Mouse (Mus musculus): Measurements from ENCODE around the gene Gstt3.
"Not testable (repeated sequence)": the region's sequence is repeated elsewhere in the genome, so short reads cannot be mapped to it uniquely, and the experiment has no call there.

Gstt3 gene

GRCm38 (mm10) chr10:75785442-75785841 is 4.2 kb upstream of the Gstt3 start:
- CTCF ChIA-PET, result no interaction called here

DNA sequence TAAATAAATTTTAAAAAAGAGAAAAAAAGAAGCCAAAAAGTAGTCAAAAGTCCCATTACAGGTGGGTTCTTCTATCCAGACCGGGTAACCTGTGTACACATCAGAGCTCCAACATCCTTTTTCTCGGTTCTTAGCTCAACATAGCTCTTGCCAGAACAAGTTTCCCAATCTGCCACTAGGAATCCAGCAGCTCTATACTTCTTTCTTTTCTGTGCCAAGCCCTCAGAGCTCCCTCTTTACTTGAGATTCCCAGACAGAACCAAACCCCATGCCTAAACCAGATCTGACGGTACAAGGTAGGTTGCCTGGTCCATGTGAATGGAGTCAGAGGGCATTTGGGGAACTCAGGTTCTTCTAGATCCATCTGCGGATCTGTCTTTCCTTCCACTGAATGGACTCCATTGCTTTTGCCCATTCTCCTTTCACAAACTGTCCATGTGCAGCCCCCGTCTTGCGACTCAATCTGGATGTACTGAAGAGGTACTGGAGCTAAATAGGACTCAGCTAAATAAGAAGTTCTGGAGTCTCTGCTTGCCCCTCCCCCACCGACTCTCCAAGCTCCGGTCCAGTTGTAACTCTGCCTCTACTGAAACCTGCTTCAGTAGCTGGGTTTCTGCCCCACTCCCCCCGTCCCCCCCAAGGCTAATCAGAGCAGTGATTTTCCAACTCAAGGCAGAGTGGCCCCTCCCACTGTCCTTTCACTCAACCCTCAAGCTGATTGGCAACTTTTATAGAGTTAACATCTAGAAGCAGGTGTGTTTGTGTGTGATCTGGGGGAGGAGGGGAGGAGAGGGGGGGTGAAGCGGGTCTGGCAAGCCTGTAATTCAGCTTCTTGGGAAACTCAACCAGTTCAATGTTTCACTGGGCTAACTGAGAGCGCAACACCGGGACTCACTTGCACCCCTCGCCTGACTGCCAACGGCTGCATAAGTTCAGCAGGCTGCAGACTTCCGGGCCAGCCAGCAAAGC is 1.7 kb downstream of the Gstt3 start:
- CTCF ChIA-PET, result no interaction called here

DNA sequence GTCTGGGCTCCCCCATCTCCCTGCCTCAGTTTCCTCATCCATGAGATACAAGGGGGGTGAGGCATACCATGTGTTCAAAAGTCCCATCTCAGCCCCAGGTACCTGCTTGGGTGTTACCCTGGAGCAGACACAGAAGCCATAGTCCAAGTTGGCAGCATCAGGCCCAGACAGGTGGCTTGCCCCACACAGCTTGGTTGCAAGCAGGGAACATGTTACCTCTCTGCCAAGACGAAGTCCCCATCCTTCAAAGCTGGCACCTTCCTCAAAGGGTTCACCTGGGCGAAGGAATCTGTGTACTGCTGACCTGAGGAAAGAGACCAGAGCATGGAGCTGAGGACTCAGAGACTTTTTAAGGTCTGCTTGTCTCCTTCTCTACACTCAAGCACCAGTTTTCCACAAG is 3.3 kb downstream of the Gstt3 start:
- CTCF ChIA-PET, result interaction anchor here (0.7 kb wide), 1 partner anchor 495 kb away, joined by 5 read pairs; no protein-coding TSS in a partner anchor

DNA sequence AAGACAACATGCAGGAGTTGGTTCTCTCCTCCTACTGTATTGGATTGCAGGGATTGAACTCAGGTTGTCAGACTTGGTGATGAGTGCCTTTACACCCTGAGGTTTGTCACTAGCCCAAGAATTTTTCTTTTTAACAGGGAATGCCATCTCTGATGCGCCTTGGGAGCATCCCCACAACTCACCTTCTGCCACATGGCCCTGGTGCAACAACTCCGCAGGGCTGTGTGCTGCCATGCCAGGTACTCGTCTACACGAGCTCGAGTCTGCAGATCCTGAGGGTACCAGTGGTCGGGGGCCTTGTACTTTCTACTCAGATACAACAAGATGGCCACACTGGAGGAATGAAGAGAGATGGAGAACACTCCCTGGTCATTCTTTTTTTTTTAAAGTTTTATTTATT is 4.7 kb downstream of the Gstt3 start:
- CTCF ChIA-PET, result interaction anchor here (0.5 kb wide), 1 partner anchor 75 kb away, joined by 6 read pairs; no protein-coding TSS in a partner anchor

DNA sequence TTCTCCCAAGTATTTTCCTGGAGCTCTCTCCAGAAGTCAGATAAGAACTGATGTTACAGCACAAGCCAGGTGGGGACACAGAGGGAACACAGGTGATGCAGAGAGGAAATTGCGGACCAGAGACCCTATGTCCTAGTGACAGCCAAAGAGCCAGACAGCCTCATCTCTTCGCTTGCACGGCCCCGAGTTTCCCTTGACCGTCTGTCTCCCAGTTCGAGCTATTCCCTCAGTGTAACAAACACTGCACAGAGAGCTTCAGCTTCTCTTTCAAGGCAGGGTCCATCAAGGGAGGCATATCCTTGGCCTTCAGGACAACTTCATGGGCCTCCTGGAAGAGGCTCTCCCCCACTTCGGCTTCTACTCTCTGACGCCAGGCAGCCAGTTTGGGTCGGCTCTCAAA is 6.6 kb downstream of the Gstt3 start:
- CTCF ChIA-PET, result no interaction called here

DNA sequence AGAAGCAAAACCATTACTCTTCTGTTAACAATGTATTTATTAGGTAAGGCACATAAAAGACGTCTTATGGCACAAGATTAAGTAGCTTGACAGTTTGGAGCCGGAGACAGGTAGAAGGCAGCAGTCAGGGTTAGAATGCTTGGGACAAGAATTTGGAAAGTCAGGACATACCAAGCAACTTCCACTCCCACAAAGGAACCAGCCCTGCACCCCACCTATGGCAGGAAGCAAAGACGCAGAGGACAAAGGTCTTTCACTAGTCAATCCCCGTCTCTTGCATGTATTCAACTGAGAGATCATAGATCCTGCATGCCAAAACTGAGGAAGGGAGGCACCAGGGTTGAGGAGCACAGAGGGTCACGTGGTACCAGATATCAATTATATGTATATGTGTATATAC is 7.1 kb downstream of the Gstt3 start:
- CTCF ChIA-PET, result interaction anchor here (0.6 kb wide), 1 partner anchor 68 kb away, joined by 3 read pairs; no protein-coding TSS in a partner anchor

GRCm38 (mm10) chr10:75772795-75773664 is 8.2 kb downstream of the Gstt3 start, which contains the start of gene Ddt:
Gene Ddt (minus strand): TSS chr10:75773414.
- CTCF ChIA-PET, result interaction anchor here (0.6 kb wide), 2 partner anchors 57 to 179 kb away, joined by 3 to 5 read pairs; no protein-coding TSS in a partner anchor

- CTCF ChIA-PET, result not testable (repeated sequence)
Observed at GRCm38 (mm10) chr10:75767756-75768155, 13.5 kb downstream of the Gstt3 start.

DNA sequence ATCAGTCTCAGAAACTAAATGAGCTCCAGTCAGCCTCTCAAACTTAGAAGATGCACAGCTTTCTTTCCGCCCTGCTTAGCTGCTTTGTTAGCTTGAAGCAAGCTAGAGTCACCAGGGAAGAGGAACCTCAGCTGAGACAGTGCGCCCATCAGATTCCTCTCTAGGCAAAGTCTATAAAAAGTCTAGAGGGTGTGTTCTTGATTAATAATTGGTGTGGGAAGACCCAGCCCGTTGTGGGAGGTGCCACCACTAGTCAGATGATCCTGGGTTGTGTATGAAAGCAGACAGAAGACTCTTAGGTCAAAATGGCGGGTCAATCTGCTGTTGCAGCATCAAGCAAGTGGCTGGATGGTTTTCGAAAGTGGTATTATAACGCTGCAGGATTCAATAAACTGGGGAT is 14.4 kb downstream of the Gstt3 start:
- CTCF ChIA-PET, result interaction anchor here (0.6 kb wide), 1 partner anchor 63 kb away, joined by 6 read pairs; no protein-coding TSS in a partner anchor

DNA sequence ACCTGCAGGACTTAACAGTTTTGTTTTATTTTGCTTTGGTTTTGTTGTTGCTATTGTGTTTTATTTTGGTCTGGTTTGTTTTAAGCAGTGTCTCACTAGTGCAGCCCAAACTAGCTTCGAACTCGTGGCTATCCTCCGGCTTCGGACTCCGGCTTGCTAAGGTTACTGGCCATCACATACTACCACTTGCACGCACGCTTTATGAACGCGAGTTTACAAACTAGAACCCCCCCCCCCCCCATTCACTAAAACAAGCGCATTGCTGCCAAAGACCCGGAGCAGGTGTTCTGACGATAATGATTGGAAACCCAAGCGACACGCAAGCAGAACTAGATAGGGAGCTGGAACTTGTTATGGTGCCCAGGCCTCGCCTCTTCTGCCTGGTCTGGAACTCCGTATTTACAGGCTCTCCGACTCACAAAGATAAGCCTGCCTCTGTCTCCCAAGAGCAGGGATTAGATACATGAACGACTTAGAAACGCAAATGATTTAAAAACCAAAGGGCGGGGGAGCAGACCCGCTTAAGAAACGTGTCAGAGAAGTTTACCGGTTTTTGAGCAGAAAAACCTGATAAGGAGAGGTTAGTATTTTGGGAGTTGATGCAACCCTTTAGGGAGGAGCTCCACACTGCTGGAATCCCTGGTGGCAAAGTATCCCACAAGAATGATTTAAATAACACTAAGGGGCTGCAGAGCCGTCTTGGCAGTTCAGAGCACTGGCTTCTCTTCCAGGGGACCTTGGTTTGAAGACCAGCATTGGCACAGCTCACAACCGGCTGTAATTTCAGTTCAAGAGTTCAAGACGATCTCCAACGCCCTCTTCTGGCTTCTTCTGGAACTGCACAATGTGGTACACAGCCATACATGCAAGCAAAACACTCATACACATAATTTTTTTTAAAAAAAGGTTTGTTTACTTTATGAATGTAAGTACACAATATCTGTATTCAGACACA is 16.4 kb downstream of the Gstt3 start:
- CTCF ChIA-PET, result interaction anchor here (0.6 to 0.7 kb wide), 6 partner anchors 18 to 332 kb away, joined by 3 to 9 read pairs (median 5); partner anchors contain the start of gene Chchd10

DNA sequence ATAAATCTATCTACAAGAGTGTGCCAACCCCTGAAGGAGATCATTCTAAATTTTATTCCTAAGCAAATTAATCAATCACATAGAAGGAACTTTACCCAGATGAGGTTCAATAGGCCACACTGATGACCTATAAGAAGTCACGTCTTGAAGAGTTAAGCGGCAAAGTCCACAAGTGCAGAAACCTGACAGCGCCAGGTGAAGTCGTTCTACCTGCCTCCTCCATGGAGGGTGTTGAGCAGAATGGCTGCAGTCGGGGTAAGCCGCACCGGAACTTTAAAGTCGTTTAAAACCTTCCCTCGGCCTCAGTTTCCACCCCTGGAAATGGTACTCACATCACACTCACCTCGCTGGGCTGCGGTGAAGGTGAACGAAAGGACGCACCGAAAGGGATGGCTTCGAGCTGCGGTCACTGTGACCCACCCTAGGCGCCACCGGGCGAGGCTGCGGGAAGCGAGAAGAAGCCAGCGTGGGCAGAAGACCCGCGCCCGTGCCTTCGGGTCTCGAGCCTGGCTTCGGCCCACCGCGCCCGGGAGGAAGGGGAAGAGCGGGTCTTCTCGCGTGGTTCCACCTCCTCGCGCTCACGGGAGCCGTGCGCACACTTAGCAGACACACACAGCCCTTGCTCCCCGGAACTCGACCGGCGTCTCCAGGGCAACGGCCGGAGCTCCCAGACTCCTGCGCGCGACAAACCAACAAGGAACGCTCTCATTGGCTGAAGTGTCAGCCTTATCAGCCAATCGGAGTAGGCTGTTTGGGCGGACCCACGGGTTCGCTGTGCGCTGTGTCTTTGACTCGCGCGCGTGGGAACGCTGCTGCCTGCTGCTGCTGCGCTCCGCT is 17.3 kb downstream of the Gstt3 start, which contains the start of gene Cabin1:
Cabin1 (minus strand) TSS at position 660 of the 837 bp plus-strand sequence.
- CTCF ChIA-PET, result interaction anchor here (0.6 to 0.7 kb wide), 3 partner anchors 131 to 331 kb away, joined by 5 read pairs; partner anchors contain the start of gene Chchd10

DNA sequence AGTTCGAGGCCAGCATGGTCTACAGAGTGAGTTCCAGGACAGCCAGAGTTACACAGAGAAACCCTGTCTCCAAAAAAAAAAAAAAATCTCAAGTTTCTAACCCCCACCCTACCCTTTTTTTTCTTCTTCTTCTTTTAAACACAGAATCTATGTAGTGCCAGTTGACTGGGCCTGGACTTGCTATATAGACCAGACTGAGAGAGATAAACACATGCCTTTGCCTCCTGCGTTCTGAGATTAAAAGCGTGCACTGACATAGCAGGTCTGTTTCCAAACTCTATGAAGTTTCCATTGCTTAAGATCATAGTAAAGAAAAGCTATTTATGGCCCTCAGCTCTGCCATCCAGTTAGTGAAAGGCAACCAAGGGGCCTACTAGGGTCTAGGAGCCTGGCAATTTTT is 18.8 kb downstream of the Gstt3 start:
- CTCF ChIA-PET, result interaction anchor here (0.5 to 0.7 kb wide), 2 partner anchors 15 to 176 kb away, joined by 4 to 8 read pairs; no protein-coding TSS in a partner anchor

DNA sequence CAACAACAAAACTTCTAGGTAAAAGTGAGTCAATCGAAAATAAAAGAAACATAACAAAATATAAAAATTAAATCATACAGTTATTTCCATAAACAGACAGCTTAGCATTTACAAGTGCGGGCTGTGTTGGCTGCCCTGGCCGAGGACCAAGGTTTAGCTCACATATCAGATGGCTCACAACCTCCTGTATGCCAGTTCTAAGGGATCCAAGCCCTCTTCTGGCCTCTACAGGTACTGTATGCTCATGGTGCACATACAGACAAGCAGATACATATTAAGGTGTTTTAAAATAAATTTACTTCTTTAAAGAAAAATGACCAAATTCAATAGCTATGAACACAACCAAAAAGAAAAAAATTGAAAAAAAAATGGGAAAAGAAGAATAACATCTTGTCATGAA is 20.9 kb downstream of the Gstt3 start:
- CTCF ChIA-PET, result interaction anchor here (0.5 to 0.6 kb wide), 2 partner anchors 22 to 191 kb away, joined by 3 to 11 read pairs; no protein-coding TSS in a partner anchor

GRCm38 (mm10) chr10:75756719-75757118 is 24.5 kb downstream of the Gstt3 start:
- CTCF ChIA-PET, result no interaction called here

DNA sequence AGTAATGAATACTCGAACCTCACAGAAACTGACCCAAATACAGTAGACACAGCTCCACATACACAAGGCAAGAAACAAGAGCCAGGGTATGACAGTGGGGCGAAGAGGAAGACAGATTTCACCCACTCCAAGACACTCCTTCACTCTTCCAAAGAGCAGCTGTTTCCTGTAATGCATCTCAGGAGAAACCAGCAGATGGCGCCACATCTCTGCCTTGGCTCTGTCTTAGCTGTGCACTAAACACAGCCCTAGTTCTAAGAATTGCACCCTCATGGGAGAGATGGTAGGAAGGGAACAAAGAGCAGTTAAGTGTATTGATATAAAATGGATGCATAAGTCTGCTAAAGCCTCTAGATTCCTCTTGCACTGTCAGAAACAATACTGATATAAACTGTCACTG is 37.2 kb downstream of the Gstt3 start:
- CTCF ChIA-PET, result interaction anchor here (0.5 to 1.1 kb wide), 7 partner anchors 22 to 207 kb away, joined by 3 to 5 read pairs (median 3); no protein-coding TSS in a partner anchor

- CTCF ChIA-PET, result interaction anchor here (0.6 to 1.1 kb wide), 6 partner anchors 85 to 208 kb away, joined by 3 to 4 read pairs (median 3); no protein-coding TSS in a partner anchor
Observed at GRCm38 (mm10) chr10:75743369-75743768, 37.8 kb downstream of the Gstt3 start.

GRCm38 (mm10) chr10:75740866-75741265 is 40.3 kb downstream of the Gstt3 start:
- CTCF ChIA-PET, result interaction anchor here (0.6 kb wide), 1 partner anchor 113 kb away, joined by 5 read pairs; no protein-coding TSS in a partner anchor

DNA sequence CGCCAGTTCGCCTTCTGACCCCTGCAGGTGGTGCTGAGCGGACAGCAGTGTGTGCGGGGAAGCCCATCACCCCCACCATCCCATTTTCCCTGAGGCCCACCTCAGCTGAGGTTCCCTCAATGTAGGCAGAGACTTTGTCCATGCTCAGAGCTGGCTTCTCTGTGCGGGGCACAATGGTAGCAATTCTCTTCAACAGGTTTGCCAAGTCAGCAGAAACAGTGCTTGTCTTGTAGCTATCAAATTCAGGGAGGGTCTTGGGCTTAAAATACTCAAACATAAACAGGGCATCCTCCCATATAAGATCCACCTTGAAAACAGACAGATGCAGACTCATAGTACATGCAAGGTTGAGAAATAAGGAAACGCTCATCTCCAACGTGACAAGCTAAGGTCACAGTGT is 55.8 kb downstream of the Gstt3 start:
- CTCF ChIA-PET, result interaction anchor here (0.6 kb wide), 1 partner anchor 395 kb away, joined by 4 read pairs; no protein-coding TSS in a partner anchor
